Mouse (Mus musculus) cerebellum, adult (tissue): ENCODE measurements around the gene Selenbp1.
"Not testable (repeated sequence)": the region's sequence is repeated elsewhere in the genome, so short reads cannot be mapped to it uniquely, and the experiment has no call there.

Experiments used
- ATAC-seq: cut with Nextera tagmentation; 2 replicates; pipeline ENCODE4 v1.9.2; 2017; ENCODE audit warnings: mild to moderate bottlenecking, moderate library complexity, mixed read lengths; ENCODE audit not compliant: insufficient number of reproducible peaks, low FRiP score, low TSS enrichment

Selenbp1 gene

DNA sequence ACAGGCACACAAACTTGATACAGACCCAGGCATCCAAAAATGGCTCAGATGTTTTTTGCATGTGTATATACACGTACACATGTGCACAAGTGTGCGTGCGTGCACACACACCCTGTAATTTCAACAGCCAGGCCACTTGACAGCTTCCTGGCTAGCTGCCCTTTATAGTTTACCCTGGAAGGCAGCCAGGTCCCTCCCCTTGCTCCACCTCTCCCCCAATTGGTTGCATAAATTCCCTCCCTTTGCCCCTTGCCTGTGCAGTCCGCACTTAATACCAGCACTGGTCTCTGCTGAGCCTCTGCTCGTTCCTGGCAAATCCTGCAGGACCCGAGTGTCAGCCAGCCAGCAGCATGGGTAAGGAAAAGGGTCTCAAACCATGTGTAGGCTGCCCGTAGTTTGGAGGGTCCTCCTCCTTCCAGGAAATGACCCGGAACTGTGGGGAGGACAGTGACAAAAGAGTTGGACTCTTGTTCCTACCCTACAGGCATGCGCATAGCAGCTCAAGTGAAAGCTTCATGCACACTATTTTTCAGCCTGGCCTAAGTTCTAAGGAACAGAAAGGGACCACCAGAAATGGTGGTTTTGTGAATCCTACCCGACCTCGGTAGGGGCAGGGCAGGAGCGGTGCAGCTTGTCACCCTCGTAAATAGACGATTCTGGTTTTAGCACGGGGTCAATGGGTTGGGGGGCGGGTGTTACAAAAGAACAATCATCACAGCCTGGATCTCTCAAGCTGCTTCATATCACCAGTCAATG is at the start of gene Selenbp1:
Gene Selenbp1, plus strand, starts transcription at position 248 of the 756 bp plus-strand sequence.
- no peak for ATAC-seq

DNA sequence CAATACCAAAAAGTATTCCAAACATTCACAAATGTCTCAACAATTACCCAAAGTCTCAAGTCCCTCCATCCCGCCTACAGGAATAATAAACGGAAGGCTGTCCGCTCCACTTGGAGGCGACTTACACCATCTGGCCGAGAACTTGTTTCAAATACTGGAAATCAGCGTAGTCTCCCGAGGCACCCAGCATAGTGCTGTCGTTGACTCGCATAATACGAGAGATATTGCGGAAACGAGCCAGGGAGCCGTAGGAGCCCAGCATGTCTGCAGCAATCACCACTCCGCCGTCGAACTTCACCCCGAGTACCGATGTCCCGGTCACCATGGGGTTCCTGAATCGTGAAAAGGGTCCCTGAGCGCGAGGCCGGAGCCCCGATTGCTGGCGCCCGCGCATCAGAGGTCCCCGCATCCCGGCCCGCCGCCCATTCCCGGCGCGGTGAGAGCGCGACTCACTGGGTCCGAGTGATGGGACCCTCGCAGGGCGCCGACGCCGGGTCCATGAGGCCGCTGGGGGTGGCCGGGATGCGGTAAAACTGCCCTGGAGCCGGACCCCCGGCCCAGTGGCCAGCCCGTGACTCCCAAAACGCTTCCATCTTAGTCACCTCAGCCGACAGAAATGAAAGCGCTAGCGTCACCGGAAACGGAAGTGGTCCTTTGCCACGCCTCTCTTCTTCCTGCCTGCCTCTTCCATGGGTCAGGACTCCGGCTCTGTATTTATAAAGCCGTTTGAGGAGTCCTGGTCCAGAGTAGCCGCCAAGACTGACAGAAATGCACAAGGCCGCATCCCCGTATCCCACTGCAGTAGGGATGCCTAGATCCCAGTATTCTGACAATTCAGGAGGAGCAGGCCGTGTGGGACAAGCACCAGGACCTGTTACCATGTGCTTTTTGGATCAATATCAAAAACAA is 46.3 kb upstream of the Selenbp1 start, which contains the start of gene Psmb4:
Gene Psmb4, minus strand, starts transcription at position 646 of the 909 bp plus-strand sequence.
- peak; percentile 95 for ATAC-seq

DNA sequence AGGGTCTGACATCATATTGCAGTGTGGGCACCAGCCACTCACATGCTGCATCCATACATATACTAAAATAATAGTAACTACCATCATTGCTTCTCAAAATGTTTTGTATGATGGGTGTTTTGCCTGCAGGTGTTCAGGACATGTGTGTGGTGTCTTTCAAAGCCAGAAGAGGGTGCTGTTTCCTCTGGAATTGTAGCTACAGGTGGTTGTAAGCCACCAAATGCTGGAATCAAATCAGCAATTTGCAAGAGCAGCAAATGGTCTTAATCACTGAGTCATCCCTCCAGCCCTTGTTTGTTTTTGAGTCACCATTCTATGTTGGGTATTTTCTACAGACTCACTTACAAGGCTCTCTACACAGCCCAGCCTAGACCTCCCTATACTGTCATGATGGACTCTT is 44.3 kb upstream of the Selenbp1 start:
- ATAC-seq, result no peak

DNA sequence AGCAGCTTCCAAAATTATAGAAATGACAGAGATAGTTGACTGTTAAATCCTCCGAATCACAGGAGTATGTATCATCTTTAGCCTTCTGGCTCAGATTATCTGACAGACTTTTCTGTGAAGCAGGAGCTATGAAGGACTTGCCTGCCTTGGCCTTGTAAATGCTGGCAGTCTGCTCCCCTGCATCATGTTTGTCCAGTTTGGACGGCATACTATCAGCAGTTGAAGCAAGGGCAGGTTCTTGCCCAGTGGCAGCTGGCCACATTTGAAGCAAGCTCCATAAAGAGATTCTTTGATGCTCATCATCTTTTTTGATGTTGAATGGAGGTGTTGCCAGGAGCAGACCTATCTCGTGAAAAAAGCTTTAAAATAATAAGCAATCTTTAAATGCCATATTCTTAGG is 38.8 kb upstream of the Selenbp1 start:
- no peak for ATAC-seq

DNA sequence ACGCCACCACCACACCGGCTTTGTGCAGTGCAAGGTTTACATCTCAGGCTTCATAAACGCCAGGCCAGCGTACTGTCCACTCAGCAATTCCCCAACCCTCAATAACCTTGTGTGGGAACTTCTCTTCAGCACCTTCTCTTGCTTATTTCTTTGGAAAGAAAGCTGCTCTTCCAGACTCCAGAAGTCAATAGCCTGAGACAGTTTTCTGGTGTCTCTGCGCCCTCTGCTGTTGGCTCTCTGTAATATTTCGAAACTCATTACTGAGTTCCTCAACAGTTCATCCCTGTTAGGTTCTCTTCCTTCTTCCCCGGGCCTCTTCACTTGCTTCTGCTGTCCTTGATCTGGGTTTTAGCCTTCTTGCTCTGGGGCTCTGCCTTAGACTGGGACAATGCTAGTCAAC is 30.1 kb upstream of the Selenbp1 start:
- no peak for ATAC-seq

DNA sequence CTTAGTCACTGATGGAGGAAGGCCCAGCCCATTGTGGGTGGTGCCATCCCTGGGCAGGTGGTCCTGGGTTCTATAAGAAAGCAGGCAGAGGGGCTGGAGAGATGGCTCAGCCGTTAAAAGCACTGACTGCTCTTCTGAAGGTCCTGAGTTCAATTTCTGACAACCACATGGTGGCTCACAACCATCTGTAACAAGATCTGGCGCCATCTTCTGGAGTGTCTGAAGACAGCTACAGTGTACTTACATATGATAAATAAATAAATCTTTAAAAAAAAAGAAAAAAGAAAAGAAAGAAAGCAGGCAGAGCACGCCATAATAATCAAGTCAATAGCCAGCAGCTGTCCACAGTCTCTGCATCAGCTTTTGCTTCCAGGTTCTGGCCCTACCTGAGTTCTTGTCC is 28.1 kb upstream of the Selenbp1 start:
- ATAC-seq, result not testable (repeated sequence)

DNA sequence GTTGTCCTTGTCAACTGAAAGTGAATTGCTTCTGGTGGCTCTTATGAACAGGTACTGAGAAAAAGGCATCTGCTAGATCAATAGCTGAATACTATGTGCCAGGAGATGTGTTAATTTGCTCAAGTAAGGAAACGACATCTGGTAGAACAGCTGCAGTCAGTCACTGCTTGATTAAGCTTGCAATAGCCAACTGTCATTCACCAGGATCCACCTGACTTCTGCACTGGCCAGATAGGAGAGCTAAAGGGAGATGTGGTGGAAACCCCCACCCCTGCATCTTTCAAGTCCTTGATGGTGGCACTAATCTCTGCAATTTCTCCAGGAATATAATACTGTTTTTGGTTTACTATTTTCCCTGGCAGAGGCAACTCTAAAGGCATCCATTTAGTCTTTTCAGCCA is 26.4 kb upstream of the Selenbp1 start:
- ATAC-seq, result no peak

DNA sequence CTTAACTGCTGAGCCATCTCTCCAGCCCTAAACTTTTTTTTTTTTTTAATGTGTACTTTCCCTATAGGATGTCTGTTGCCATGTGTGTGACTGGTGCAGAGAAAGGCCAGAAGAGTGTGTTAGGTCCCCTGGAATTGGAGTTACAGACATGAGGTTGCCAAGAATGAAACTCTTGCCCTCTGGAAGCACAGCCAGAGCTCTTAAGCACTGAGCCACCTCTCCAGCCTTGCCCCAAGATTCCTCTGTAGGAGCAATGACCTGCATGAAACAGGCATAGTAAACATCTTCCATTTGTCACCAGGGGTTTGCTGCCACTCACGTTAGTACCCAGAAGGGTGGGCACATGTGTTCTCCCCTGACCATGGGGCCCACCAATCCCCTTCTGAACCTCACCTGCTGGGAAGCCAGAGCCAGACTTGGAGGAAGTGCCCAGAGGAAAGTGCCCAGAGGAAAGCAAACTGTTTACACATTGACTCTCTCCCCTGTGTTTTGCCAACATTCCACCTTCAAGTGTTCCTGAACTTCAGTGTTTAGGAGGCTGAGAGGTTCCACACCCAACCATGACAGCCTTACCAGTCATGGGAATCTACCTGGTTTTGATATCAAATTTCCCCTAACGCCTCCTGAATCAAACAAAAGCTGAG is 21.7 kb upstream of the Selenbp1 start:
- no peak for ATAC-seq

DNA sequence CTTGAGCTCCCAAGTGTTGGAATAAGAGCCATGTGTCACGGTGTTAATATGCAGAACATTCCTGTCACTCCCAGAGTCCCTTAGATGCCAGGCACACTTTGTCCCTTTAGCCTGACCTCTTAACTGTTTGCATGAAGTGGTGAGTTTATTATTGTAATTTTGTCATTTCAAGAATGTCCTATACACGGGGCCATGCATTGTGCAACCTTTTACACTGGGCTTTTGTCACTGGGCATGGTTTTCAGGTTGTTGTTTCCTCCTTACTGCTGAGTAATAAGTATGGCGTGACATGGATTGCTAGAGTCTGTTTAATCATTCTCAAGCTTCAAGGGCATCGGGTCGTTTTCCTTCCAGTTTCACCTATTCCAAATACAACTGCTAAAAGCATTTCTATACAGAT is 19.1 kb upstream of the Selenbp1 start:
- no peak for ATAC-seq

DNA sequence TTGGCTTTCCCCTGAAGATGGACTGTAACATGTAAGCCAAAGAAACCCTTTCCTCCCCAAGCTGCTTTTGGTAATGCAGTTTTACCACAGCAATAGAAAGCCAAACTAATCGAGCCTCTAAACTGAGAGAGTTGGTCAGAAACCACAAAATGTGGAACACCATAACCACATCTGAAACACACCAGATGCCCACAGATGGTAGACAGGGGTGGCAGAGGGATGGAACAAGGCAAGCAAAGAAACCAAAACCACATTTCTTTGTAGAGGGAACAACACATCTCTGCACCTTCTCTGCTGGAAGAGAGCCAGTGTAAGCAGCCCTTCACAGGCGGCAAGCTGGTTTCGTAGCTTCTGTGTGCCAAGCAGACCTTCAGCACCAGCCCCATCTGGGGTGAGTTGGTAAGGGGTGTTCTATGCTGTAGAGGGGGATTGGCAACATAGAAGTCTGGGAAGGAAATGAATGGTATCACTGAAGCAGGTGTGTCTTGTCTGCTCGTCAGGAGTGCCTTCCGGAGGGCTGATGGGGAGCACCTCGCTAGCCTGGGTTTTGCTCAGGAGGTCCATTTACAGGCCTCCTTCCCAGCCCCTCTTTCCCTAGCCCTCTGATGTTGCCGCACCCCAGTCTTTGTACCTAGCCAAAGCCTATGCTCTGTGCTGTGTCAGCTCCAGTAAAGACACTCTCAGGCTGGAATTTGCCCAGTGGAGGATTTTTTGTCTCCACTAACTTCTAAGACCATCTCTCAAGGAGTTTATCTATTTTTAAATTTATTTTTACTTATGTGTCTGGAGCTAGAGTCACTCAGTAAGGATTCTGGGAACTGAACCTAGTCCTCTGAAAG is 16.7 kb upstream of the Selenbp1 start:
- no peak for ATAC-seq

DNA sequence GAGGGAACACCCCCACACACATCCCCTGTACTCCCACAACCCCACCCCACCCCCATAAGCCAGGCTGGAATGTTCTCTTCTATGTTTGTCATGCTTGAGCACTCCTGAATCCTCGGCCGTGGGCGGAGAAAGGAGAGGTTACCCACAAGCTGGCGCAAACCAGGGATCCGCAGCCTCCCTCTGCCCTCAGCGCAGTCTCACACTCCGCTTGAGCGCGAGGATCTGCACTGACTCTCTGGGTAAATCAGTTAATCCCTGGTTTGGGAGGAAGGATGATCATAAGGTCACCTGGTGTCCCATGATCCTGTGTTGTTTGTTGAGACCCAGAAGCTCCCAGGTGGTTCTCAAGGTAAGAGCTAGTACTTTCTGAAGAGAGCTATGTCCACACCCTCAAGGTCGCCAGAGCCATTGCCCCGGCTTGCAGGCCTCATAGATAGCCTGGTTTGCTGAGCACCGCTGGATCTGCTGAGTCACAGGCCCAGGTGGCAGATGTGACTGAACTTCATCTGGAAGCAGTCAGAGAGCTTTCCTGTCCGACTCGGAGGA is 15.0 kb upstream of the Selenbp1 start:
- ATAC-seq, result no peak

DNA sequence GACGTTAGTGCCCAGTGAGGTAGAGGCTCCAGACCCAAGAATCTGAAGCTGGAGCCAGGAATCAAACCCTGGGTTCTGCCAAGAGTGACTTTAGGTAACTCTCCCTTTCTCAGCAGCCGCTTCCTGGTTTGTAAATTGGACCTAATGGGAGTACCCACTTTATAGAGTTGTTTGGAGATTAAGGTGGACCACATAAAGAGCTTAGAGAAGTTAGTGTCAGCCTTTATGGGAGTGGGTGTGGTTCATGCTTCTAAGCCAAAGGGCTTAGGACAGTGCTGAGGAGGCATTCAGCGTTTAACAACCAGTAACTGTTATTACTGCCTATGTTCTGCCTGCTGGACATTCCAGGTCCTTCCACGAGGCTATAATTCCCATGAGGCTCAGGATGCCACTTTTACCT is 14.0 kb upstream of the Selenbp1 start:
- no peak for ATAC-seq

DNA sequence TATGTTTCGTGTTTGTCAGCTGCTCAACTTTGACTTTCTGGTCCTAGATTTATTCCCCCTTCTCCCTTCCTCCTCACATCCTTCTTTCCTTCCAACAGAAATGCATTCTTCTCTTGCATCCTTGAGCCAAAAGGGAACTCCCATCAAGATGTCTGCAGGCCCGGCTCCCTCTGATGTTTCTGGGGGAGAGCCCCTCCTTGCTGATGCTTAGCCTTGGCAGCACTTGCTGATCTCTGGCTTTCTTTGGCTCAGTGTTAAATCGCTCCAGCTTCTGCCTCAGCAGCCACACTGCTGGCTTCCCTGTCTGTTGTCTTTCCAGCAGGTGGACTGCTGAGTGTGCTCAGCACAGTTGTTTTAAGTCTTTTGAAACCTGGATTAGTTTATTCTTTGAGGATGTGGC is 11.8 kb upstream of the Selenbp1 start:
- no peak for ATAC-seq

DNA sequence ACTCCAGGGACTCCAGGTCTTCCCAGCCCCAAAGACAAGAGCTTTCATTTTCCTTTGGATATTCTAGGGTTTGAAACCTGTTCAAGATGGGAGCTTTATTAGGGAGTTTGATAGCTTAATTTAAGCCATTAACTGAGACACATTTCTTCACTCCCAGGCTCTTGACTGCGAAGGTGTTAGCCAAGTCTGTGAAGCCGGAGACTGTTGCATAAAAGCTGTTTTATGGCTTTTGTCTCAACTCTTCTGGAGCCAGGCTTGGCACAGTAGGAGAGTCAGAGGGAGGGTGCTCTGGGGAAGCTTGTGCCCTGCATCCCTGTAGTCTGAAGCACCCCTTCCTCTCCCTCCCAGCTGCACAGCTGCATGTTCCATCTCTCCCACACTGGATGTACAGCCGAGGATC is 10.5 kb upstream of the Selenbp1 start:
- no peak for ATAC-seq

DNA sequence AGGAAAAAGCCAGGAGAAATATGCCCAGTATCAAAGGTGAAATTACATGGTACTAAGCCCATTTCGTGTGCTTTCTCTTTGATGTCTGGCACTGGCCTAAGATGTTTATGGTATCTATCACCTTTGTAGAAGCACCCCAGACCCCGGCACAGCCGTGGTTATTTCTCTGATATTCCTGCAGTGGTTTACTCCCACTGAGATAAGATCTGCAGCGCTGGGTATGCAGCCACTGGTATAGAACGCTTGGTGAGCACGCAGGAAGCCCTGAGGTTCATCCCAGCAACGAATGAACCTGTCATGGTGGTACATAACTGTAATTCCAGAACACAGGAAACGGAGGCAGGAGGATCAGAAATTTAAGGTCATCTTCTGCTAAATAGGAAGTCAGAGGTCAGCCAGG is 8.2 kb upstream of the Selenbp1 start:
- ATAC-seq, result no peak

DNA sequence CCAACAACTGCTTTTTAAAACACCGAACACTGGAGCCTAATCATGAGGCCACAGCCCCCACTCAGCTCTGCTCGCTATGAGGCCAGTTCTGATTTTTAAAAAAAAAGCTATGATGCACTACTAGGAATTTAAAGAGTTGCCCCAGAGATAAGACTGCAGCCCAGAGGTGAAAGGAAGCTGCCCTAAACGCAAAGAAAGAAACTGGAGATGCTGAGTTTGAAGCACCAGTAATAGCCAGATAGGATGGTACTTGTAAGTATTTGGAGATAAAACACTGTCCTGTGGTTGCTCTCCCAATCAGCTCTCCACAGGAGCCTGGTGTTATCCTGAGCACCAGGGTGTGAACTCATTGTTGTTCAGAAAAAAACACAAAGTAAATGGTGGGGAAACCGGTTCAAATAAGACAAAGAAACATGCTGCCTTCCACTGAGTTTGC is 6.5 kb upstream of the Selenbp1 start:
- ATAC-seq, result not testable (repeated sequence)

DNA sequence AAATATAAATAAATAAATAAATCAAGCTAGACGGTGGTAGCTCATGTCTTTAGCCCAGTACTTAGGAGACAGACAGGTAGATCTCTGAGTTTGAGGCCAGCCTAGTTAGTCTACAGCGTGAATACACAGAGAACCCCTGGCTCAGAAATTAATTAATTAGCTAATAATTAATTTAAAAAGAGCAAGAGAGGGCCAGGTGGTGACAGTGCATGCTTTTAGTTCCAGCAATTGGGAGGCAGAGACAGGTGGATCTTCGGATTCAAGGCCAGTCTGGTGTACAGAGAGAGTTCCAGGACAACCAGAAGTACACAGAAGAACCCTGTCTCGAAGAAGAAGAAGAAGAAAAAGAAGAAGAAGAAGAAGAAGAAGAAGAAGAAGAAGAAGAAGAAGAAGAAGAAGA is 3.9 kb upstream of the Selenbp1 start:
- not testable (repeated sequence) for ATAC-seq

DNA sequence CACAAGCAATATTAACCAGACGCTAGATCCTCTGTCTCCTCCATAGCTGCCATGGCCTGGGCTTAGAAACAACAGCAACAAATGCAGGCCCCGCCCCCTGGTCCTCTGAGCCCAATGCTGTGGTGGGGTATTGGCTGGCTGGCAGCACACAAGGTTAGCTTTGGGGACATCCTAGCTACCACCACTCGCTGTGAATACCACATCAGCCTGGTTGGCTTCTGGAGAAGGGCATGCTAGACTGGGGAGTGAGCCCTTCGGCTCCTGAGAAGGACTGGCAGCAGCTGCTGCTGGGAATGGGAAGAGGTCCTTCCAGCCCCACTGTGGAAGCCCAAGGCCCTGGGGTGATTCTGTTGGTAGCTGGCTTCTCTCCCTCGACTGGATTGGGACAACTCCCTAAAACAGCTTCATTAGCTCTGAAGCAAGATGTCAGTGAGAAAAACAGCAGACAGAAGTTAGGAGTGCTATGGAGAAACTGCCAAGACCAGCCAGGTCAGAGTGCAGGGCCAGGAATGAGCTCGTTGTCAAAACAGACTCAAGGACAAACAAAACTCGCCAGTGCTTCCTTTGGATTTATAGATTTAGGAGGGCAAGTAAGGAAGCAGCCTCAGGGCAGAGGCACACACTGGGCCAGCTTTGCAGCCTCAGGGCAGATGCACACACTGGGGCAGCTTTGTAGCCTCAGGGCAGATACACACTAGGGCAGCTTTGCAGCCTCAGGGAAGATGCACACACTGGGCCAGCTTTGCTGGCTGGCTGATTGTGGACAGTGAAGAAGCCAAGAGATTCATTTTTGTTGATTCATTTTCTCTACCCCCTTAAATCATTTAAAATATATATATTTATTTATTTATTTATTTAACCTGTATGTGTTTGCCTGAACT is 2.2 kb upstream of the Selenbp1 start:
- ATAC-seq, result not testable (repeated sequence)
